Mouse (Mus musculus): ENCODE results near the gene Slc1a5. TPM values are rescaled to one million over a fixed set of nuclear protein-coding genes. Genes with fewer than 3 reads are reported as not detected.

Gene Slc1a5
- total RNA-seq, 2 experiments from 2014 or later: 3.7 to 7.6 TPM

DNA sequence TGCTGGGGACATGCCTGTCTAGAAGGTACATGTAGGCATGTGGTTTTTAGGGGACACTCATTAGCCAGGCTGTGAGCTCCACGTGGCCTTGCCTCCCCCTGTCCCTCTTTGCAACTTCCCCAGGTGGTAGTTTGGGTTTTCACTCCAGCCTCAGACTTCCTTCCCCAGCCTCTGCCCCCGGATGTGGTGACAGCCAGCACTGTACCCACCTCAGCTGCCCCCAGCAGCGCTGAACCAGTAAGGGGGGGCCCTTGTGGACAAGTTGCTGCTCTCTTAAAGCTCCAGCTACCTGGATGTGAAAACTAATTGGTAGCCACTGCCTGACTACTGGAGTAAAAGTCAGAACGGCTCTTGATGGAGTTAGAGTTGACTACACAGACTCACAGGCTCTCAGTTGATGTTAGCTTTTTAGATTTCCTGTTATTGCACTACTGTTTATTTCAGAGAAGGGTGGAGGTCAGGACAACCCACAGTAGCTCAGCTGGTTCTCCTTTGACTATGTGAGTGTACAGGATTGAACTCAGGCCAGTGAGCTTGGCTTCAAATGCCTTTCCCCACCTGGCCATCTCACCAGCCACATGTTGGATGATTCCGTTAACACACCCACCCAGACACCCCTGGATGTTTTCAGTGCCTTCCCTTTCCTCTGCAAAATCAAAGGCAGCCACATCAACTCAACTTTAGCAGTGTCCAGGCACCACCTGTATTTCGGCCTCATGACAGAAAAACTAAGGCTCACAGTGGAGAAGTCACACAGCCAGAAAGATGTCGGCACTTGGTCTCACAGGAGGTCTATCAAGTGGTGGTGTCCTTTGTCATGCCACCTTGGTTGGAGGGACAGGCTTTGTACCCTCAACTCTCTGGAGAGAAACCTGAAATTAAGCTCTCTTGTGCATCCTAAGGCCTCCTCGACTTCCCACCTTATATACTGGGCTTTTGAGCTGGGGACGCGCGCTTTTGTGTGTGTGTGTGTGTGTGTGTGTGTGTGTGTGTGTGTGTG lies 60.7 kb downstream of the Slc1a5 start:
- DNase-seq (ENCODE audit: low spot score in 2 of 2): no peak
- intact Hi-C loops (cut with DNase I): no loop called here

DNA sequence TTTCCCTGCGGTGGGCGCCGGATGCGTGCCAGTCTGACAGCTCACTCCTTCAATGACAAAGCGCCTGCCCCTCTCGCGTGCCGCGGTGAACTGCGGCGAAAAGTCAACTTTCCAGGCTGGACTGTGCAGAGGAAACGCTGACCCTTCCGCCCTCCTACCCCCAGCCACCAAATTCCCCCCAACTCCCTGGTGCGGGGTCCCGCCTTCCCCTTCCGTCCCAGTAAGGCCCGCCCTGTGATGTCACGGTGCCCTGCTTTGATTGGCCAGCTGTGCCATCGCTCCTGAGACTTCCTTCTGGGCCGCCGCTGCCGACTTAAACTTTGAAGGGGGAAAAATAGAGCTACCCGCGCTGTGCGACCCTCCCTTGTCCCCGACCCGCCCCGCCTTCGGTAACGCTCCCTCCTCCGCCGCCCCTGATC lies 61.5 kb downstream of the Slc1a5 start, which contains the start of gene Prkd2:
Prkd2 (plus strand) TSS at position 258 of the 419 bp plus-strand sequence.
- intact Hi-C loops (cut with DNase I): no loop called here
- DNase-seq (ENCODE audit: low spot score in 2 of 2): peak; percentile 86 to 87

DNA sequence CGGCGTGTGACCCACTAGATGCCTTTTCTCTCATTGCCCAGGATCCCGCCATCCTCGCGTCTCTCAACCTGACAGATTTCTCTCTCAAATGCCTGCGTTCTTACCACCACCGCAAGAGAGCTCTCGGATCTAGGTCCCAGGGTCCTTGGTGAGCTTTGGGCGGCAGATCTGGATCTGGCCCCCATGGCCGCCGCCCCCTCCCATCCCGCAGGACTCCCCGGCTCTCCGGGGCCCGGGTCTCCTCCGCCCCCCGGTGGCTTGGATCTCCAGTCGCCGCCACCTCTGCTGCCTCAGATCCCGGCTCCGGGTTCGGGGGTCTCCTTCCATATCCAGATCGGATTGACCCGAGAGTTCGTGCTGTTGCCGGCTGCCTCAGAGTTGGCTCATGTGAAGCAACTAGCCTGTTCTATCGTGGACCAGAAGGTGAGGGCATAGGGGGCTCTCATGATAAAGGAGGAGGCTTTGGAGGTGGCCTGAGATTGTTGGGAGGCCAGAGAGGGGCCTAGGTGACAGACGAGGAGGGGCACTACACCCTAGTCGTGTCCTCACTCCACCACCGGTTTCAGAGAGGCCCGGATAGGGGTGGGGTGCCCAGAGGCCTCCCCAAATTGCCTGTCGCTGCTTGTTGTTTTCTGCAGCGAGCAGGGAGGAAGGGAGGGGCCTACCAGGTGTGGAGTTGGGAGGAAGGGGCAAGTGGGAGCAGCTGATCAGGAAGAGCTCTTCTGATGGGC lies 62.5 kb downstream of the Slc1a5 start:
- no peak for DNase-seq (ENCODE audit: low spot score in 2 of 2)
- intact Hi-C loops (cut with DNase I): no loop called here

DNA sequence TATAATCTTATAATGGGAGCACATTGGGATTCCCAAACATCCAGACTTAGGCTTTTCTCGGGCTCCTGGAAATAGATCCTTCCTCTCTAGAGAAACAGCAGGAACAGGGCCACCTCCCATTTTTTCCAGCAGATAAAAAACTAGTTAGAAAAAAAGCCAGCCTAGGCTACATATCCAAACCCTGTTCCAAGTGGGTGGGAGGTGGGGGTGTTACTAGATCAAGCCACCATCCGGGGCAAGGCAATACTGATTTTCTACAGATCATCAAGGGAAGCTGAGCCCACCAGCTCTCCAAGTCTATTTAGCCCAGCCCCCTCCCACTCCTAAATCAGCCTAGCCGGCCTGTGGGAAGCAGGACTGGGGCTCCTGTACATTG lies 63.5 kb downstream of the Slc1a5 start:
- DNase-seq (ENCODE audit: low spot score in 2 of 2): no peak
- intact Hi-C loops (cut with DNase I): loop anchor here (5.0 kb wide), 1 partner anchor 32 kb away; no protein-coding TSS in a partner anchor

DNA sequence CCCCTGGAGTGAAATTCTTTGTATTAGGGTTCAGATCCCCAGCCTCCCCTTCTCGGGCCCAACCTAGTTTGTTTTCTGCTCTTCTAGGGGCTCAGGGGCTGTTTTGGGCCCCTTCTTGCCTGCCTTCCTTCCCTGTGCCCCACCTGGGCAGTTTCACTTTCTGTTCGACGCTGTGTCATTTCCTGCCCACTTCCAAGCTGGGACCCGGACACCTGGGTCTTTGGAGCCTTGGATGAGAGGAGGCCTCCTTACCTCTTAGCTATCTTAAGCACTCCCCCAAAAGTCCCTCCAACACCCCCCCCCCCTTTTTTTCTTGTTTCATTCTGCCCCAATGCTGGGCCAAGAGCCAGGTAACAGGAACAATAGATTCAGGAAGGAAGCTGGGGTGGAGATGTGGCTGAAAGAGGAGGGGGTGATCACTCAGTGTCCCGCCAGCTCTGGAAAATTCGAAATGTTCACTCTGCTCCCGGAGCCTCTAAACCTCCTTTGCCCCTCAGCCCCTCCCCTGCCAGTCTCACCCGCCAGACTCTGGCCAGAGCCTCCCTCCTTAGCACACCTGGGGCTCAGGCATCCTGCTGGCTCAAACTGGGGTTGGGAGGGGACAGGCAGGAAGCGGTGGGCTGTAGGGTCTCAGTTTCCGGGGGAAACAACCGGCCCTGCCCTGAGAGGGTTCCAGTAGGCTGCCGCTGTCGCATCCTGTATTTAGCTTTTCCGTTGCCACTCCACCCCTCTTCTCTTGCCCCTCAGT lies 64.1 kb downstream of the Slc1a5 start:
- DNase-seq (ENCODE audit: low spot score in 2 of 2): no peak
- intact Hi-C loops (cut with DNase I): loop anchor here (5.0 kb wide), 1 partner anchor 33 kb away; no protein-coding TSS in a partner anchor

DNA sequence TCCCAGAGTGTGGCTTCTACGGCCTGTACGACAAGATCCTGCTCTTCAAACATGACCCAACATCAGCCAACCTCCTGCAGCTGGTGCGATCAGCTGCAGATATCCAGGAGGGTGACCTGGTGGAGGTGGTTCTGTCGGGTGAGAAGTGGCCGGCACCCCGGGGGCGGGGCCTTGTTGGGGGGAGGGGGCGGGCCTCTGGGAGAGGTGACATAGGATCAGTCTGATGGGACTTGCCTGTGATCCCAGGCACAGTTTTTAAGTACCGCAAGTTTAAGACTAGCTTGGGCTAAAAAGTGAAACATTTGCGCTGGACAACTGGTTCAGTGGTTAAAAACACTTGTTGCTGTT lies 64.7 kb downstream of the Slc1a5 start:
- intact Hi-C loops (cut with DNase I): loop anchor here (5.0 kb wide), 1 partner anchor 33 kb away; no protein-coding TSS in a partner anchor
- DNase-seq (ENCODE audit: low spot score in 2 of 2): no peak

DNA sequence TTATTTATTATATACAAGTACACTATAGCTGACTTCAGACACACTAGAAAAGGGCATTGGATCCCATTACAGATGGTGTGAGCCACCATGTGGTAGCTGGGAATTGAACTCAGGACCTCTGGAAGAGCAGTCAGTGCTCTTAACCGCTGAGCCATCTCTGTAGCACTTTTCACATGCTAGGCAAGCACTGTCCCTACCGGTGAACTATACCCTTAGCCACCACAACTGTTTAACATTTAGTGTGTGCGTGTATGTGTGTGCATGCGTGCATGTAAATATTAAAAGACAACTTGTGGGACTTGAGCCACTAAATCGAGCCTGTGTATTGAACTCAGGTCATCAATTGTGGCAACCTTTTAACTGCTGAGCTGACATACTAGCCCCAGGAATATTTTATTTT lies 65.6 kb downstream of the Slc1a5 start:
- intact Hi-C loops (cut with DNase I): loop anchor here (5.0 kb wide), 1 partner anchor 34 kb away; no protein-coding TSS in a partner anchor
- DNase-seq (ENCODE audit: low spot score in 2 of 2): no peak

DNA sequence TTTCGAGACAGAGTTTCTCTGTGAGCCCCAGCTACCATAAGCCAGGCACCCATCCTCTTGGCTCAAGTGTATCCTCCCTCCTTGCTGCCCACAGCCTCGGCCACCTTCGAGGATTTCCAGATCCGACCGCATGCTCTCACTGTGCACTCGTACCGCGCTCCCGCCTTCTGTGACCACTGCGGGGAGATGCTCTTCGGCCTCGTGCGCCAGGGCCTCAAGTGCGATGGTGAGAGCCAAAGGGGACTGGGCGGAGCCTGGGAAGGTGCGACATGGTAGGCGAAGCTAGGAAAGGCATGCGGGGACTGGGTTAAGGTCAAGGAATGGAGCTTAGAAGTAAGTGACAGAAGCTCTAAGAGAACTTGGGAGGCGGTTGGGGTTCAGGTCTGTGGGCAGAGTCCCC lies 66.4 kb downstream of the Slc1a5 start:
- intact Hi-C loops (cut with DNase I): loop anchor here (5.0 kb wide), 1 partner anchor 35 kb away; no protein-coding TSS in a partner anchor
- no peak for DNase-seq (ENCODE audit: low spot score in 2 of 2)

Other genes with a start within 250 kb of the Slc1a5 start
- 100 to 1,000 TPM; 134 to 138 TPM for gene Arhgap35, start 166.3 kb upstream of the Slc1a5 start, total RNA-seq (2021)
- gene Ceacam15, start 105.6 kb upstream of the Slc1a5 start, total RNA-seq (2021): not detected
- under 1 TPM in 1 of 2 experiments, not detected in 1; 0.22 TPM for gene Ceacam9, start 59.4 kb upstream of the Slc1a5 start, total RNA-seq (2021)
- 100 to 1,000 TPM; 264 to 316 TPM for gene Ap2s1, start 42.9 kb upstream of the Slc1a5 start, total RNA-seq (2021)
- 100 to 1,000 TPM; 310 to 320 TPM for gene Strn4, start 34.5 kb downstream of the Slc1a5 start, total RNA-seq (2021)
- 10 to 100 TPM; 50.4 to 62.8 TPM for gene Fkrp, start 35.4 kb downstream of the Slc1a5 start, total RNA-seq (2021)
- 1 to 10 TPM; 3.1 to 7.1 TPM for gene Prkd2, start 61.6 kb downstream of the Slc1a5 start, total RNA-seq (2021)
- 100 to 1,000 TPM; 179 to 210 TPM for gene Dact3, start 94.0 kb downstream of the Slc1a5 start, total RNA-seq (2021)
- 1 to 10 TPM; 2.8 to 4.0 TPM for gene Gng8, start 110.4 kb downstream of the Slc1a5 start, total RNA-seq (2021)
- gene Ptgir, start 125.2 kb downstream of the Slc1a5 start, total RNA-seq (2021): under 1 TPM in 1 of 2 experiments, not detected in 1; 0.10 TPM
- gene Calm3, start 142.8 kb downstream of the Slc1a5 start, total RNA-seq (2021): 1,000 to 10,000 TPM; 1,705 to 2,029 TPM
- 100 to 1,000 TPM; 249 to 288 TPM for gene Pnmal2, start 163.3 kb downstream of the Slc1a5 start, total RNA-seq (2021)
- 100 to 1,000 TPM; 109 to 111 TPM for gene Pnmal1, start 178.3 kb downstream of the Slc1a5 start, total RNA-seq (2021)
- gene Gm42372, start 201.7 kb downstream of the Slc1a5 start, total RNA-seq (2021): 10 to 100 TPM; 59.7 to 61.7 TPM
- gene Ccdc8, start 211.4 kb downstream of the Slc1a5 start, total RNA-seq (2021): 1 to 10 TPM; 2.1 to 2.3 TPM
- 100 to 1,000 TPM; 159 to 168 TPM for gene Ppp5c, start 246.6 kb downstream of the Slc1a5 start, total RNA-seq (2021)

All from left cerebral cortex, postnatal 36 days (tissue).